Mouse (Mus musculus) embryo, embryonic 9.5 days (tissue): ENCODE data around the gene 2610301B20Rik.
"Not testable (repeated sequence)": the region's sequence is repeated elsewhere in the genome, so short reads cannot be mapped to it uniquely, and the experiment has no call there.

Experiments used
- DNase-seq: peaks from one replicate; pipeline ENCODE4 v3.0.0-alpha.2; 2017; ENCODE audit errors: extremely low spot score

2610301B20Rik gene

DNA sequence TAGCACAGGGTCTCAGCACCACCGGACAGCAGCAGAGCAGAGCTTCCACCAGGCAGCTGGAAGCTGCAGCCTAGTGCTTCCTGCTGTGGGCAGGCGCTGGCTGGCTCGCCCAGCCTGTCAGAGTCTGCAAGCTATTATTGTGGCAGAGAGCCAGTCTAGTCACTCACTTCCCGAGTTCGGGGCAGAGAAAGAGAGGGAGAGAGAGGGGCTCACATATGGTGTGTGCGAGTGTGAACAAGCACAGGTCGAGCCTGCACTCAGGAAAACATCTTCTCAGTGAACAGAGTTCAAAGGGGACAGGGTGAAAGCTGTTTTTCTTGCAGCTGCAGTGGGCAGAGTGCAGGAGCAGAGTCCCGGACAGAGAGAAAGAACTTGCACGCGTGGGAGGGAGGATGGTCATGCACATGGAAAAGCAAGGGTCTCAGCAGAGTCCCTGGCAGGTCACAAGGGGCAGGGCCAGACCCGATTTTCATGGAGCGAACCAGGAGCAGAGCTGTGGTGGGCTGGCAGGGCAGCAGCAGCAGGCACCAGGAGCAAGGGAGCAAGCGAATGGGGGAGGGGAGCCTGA lies 31.0 kb downstream of the 2610301B20Rik start:
- peak; percentile 48 for DNase-seq

DNA sequence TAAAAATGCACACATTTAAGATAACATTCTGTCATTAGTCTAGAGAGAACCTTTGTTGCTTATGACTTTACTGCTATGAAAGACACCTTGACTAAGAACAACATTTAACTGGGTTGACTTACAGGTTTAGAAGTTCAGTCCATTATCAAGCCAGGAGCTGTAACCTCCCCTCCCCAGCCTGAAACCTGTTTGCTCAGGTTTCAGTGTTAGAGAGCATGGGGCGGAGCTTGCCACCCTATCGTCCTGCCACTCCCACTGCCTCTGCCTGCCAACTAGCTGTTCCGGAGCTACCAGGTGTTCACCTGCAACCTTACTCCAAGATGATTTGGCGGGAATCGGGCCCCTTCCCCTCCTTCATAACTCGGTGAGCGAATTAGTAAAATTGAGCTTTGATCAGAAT lies 37.1 kb downstream of the 2610301B20Rik start:
- not testable (repeated sequence) for DNase-seq

DNA sequence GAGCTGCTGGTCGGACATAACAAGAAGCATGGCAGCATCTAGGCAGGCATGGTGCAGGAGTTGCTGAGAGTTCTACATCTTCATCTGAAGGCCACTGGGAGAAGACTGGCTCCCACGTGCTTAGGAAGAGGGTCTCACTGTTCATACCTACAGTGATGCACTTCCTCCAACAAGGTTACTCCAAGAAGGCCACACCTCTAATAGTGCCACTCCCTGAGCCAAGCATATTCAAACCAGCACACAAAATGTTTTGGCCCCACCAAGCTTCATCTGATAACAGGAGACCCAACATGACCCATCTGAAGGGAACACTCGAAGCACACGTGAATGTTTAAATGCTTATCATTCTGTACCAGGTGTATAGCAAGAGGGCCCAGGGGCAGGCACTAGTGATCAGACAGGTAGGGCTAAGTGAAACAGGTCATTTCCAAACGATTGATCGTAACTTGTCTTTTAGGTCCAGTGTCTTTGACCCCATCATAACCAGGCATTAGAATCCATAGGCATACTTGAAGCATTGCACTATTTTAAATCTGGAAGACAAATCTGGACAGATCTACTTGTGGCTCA lies 37.7 kb downstream of the 2610301B20Rik start:
- no peak for DNase-seq

DNA sequence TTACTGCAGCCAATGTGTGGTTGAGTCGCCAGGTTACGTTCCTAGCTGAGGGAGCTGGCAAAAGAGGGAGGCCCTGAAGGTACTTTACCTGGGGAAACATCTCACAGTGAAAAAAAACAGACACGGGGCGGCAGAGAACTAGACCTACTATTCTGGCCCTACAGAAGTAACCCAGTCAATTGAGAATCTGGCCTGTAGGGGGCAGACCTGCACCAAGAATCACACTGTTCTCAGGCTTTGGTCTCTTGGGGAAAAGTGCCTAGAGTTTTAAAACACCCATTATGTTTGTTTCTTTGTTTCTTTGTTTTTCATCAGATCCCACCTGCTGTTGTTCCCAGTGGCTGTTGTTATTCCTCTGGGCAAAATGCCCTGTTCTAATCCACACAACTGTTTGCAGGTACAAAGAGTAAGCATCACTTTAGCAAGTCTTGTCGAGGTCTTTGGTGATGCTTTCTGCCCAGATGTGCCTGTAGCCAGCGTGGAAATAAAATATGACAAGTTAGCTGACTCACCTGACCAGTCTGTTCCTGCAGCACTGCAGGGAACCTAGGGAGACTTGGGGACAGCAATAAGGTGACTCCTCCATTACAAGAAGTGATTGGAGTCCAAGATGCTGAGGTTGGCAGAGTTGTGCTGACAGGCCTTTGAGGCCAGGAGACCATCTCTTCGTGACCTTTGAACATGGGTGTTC lies 38.5 kb downstream of the 2610301B20Rik start:
- peak; percentile 81 for DNase-seq

DNA sequence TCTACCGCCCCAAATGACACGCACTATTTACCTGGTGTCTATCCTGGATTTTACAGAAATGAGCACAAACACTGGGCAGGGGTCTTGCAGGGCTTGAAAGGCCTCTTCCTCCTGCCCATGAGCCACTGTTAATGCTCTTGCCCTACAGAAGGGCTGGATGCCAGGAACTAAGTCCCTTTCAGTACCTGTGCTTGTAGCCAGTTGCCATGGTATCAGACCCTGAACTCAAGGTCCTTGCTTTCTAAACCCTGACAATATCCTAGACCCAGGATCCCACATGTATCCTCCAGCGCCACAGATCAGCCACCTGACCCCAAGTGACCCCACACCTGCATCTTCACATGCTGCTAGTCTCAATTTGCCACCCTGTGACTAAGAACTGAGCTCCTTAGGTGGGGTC lies 39.1 kb downstream of the 2610301B20Rik start:
- no peak for DNase-seq

DNA sequence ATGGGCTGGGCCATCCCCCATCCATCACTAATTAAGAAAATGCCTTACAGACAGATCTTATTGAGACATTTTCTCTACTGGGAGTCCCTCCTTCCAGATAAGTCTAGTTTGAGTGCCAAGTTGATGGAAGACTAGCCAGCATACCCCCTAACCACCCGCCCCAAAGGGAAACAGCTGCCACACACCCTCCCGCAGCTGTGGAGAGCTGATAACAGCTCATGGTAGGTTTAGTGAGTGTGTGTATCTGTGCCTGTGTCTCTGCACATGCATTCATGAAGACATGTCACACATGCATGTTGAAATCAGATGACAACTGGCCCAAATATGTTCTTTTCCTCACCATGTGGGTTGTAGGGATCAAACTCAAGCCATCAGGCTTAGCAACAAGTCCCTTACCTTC lies 40.5 kb downstream of the 2610301B20Rik start:
- DNase-seq = no peak

DNA sequence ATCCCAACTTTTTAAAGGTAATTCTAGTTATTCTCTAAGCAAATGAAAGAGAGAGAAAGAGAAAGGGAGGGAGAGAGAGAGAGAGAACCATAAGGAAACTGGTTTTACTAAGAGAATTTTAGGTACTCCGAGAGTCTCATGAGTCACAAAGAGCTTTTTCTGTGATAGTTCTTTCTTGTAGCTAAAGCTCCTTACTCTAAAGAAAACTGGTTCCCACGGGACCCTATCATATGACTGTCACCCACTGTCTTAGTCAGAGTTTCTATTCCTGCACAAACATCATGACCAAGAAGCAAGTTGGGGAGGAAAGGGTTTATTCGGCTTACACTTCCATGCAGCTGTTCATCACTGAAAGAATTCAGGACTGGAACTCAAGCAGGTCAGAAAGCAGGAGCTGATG lies 41.0 kb downstream of the 2610301B20Rik start:
- no peak for DNase-seq

DNA sequence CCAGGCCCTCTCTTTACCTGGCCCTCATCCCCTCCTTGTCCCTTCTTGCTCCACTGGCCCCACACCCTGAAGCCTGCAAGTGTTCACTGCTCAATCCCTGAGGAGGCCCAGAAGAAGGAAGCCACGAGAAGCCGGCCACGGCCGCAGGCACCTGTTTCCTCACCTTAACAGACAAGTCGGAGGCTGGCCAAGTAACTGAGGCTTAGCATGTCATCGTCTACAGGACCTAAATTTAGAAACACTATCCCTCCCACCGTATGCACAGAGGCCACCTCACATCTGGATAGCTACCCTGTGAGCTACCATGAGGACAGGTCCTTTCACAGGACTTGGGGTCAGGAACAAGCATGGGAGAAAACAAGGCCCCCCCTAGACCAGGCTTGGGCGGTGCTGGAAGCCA lies 44.1 kb downstream of the 2610301B20Rik start:
- no peak for DNase-seq

DNA sequence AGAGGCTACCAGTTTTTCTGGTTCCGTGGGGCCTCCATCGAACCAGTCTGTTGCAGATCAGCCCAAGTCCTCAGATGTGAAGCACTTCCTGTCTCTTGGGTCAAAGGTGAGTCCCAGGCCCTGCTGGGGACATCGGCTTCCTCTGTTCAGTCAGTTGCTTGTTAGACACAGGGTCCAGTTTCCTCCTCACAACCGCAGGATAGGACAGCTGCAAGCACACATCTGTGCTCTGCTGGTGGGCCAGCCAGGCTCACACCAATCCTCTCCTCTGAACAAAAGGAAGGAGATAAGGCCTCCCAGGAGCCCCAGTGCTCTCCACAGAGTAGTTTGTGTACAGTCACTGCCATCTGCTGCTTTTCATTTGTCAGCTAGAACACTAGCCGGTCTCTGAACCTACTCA lies 44.8 kb downstream of the 2610301B20Rik start:
- DNase-seq = peak; percentile 14

DNA sequence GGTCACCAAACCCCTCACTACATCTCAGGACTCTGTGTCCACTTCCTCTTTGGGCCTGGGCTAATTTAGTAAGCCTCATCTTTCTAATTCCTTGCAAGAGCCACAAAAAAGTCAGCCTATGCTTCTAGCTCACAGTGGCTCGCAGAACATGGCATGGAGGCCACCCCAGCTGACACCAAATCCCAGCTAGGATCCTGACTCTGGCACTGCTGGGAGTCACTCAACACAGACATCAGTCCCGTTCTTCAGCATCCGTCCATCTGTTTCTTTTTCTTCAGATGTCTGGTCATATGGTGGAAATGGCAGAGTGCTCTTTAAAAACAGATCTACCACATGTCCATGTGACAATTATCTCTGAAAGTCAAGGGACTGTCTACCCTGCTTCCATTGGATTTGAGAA lies 45.2 kb downstream of the 2610301B20Rik start:
- no peak for DNase-seq

DNA sequence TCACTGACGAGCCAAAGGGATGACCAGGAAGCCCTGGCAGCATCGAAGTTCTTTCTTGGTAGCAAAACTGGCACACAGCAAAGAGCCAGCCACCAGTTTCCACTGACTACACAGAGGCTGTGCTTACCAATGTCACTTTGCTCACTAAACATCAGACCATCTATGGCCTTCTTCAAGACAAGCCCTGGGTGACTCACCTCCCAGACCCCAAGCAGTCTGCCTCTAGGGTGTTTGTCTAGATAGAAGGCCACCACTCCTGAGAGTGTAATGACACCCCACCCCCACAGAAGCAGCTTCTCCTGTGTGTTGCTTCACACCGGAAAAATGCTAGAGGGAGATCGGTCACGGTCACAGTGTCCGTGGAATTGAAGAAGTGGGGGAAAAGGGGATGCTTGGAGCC lies 45.7 kb downstream of the 2610301B20Rik start:
- no peak for DNase-seq

DNA sequence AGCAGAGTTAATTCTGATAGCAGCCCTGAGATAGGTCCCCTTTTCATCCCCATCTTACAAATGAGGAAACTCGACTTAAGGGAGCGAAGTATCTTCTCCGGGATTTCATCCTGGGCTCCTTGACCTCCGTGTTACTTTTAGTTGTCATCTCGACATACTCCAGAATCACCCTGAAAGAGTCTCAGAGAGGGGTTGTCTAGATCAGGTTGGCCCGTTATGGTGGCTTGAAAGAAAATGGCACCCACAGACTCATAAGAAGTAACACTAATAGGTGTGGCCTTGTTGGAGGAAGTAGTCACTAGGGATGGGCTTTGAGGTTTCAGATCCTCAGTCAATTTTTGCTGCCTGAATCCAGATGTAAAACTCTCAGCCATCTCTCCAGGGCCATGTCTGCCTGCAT lies 46.3 kb downstream of the 2610301B20Rik start:
- no peak for DNase-seq

DNA sequence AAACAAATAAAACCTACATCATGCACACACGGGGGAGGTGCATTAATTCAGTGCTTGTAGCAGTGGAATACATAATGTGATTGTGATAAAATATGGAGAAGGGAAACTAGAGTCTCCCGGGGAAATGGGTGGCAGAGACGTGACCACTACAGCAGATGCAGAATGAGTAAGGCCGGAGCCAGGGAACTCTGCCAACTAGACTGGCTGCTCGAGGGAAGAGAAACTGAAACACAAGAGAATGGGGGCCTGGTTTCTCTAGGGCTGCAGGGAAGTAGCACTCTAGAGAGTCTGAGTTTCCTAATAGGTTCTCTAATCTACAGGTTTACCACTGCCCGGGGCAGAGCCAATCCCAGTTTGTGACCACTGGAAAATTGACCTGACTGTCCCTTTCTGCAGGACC lies 48.9 kb downstream of the 2610301B20Rik start:
- DNase-seq = no peak

DNA sequence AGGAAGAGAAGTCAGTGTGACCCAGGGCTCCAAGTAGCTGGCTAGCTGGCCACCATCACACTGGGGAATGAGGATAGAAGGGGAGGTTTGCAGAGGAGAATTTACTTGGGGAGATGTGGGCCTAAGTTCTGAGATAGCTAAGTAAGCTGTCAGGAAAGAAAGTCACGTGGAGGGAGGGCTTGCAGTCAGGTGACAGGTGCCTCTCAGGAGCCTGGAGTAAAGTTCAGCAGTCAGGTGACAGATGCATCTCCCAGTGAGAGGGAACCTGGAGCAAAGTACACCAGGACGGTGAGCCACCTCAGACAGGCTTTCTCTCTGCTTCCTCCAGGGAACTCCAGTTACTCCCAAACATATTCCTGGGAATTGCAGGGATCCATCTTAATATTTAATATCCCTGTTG lies 49.8 kb downstream of the 2610301B20Rik start:
- DNase-seq = no peak

DNA sequence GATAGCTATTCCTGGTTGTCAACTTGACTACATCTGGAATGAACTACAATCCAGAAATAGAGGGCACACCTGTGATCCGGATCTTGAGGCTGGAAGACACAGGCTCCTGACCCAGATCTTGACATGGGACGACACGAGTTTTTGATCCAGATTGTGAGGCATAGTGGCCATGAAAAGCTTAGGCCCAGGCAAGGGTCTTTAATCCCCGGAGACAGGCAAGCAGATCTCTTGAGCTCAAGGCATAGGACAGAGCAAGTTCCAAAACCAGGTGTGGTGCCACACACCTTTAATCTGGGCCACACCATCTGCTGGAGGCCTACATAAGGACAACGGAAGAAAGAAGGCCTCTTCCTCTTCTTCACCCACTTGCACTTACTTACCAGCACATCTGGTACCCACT lies 50.2 kb downstream of the 2610301B20Rik start:
- no peak for DNase-seq

DNA sequence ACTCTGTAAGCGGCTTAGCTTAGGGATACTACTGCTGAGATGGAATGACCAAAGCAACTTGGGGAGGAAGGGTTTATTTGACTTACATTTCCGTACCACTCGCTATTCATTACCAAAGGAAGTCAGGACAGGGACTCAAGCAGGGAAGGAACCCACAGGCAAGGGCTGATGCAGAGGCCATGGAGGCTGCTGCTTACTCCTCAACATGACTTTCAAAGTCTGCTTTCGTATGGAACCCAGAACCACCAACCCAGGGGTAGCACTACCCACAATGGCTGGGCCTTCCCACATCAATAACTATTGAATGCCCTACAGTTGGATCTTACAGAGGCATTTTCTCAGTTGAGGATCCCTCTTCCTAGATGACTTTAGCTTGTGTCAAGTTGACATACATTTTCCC lies 52.1 kb downstream of the 2610301B20Rik start:
- no peak for DNase-seq

DNA sequence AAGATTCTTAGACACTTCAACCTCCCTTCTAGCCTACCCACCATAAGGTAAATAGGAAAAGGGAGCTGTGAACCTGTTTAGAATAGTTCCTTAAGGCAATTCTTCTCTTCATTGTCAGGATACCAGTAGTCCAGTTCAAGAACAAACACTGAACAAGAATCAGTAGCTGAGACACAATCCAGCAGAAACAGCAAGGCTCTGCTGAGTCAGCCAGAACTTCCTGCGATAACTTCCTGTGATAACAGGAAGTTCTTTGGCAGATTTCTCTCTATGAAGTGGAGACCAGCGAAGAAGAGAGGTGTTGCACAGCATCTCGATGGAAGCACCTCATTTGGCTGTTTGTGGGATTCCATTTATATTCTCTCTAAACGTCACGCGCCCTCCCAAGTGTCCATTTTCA lies 53.9 kb downstream of the 2610301B20Rik start:
- DNase-seq = no peak

DNA sequence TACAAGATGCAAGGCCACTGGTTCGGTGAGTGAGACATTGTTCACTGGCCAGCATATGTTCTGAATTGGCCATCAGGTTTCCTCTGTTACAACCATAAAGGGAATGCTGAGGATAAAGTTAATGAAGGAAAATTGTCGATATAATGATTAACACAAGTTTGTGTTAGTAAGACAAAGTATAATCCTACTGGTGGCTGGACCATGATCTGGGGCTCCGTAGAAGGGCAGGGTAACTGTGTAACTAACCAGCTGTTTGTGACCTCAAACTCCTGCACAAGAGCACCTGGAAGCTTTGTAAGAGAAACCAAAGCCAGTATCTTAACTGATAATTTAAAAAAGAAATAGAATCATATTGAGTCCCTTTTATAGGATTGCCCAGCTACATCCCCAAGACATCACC lies 55.4 kb downstream of the 2610301B20Rik start:
- DNase-seq = no peak

DNA sequence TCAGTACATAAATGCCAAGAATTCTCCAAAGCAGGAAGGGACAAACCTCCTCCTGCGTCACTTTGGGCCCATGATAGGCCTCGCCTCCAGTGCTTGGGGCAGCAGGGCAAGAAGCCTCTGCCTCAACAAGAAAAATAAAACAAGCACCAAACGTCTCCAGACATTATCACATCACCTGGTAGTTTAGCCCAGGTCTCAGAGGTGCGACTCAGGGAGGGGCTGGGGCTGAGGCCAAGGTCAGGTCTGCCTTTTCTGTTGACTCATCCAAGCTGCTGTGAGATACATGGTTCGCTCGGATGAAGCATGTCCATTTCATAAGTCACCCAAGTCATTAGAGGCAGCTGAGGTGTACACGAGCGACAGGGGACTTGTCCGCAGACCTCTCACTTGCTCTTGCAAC lies 56.7 kb downstream of the 2610301B20Rik start:
- DNase-seq = no peak

DNA sequence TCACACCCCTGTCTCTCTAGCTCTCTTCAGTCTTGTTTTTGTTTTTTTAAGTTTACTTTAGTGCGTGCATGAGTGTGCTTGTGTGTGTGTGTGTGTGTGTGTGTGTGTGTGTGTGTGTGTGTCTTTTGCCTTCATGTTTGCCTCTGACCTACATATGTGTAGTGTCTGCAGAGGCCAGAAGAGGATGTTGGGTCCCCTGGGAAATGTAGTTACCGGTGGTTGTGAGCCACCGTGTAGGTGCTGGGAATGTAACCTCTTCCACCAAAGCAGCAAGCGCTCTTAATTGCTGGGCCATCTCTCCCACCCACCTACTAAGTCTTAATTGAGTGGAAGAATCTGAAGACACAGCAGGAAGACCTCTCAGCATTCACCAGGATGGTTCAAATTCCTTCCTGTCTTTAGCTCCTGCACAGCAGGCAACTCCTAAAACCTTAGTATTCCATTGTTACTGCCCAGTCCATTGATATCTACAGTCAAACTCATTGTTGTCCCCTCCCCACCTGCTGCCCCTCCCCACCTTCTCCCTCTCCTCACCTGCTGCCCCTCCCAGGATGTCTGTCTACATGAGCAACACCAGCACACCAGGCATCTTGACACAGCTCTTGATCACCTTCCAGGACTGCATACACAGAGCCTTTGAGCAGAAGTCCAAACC lies 57.9 kb downstream of the 2610301B20Rik start:
- no peak for DNase-seq

DNA sequence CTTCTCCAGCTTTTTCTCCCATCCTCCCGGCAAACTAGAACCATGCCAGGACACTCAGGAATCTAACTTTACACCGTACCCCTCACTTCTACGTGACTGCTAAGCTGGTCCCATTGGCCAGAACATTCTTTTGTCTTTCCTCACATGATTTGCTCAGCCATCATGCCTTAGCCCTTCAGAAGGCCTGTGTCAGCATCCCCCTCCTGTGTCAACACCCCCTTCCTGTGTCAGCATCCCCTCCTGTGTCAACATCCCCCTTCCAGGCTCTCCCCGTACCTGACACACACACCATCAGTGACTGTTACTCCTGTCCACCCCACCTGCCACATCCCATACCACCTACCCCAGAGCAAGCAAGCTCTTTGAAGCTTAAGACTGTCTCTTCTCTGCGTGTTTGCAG lies 58.5 kb downstream of the 2610301B20Rik start:
- no peak for DNase-seq

DNA sequence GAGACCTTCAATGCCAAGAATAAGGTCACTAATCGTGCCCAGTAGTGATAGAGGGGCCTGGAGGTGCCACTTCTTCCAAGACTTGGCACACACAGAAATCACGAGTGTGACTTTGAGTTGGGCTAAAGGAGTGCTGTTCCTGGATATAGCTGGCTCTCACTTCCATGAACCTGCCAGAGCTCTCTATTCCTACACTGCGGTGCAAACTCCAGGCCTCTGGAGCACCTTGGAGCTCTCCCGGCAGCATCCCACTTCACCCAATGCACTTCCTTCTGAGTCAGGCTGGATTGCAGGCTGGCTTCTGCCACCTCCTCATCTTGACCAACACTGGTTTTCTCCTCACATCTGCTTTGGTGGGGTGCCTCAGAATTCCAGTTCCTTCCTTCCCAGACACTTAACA lies 62.5 kb downstream of the 2610301B20Rik start:
- DNase-seq = no peak
